In genomic region chr15:12739277-12740247, GRCm38 (mm10) we compare ENCODE assay signal across 8 mouse cellular contexts. TPM values are rescaled to one million over a fixed set of nuclear protein-coding genes. Genes with fewer than 3 reads are reported as not detected.
DNase-seq lines count a peak whose midpoint lies in the region; ATAC-seq and TF ChIP-seq lines count a peak whose summit lies in the region.

Gene Pdzd2 (minus strand): TSS chr15:12739924.

- WGBS in hindbrain, postnatal 0 days, result under 1% methylated on average over 72 of the region's 83 CpGs

- H3K36me3 ChIP-seq in hindbrain, postnatal 0 days (ENCODE audit: insufficient read depth, low read length), result no peaks in the 10 kb centered on the region

- ATAC-seq in hindbrain, postnatal 0 days, result peak; percentile 96

- H3K4me2 ChIP-seq in hindbrain, postnatal 0 days (ENCODE audit: low read depth, low read length), result peak within 1 kb of the TSS; percentile 81

- DNase-seq in adrenal gland, adult 18-20 months (ENCODE audit: low spot score in 2 of 2), result peak; percentile 83 to 87
- DNase-seq in embryo, embryonic 10.5 days (ENCODE audit: low spot score), result peak; percentile 98
- peak; percentile 92 for DNase-seq in gastrocnemius, postnatal 10 days
- peak; percentile 96 for DNase-seq in hindbrain, postnatal 0 days (ENCODE audit: low spot score)
- peak; percentile 94 for DNase-seq in left cerebral cortex, adult 11 months (ENCODE audit: low spot score)
- DNase-seq in lung, postnatal 25 days (ENCODE audit: low spot score), result peak; percentile 91
- DNase-seq in right cerebral cortex, adult 2 months (ENCODE audit: low spot score in 2 of 2), result peak; percentile 97 to 99
- peak; percentile 68 for DNase-seq in urinary bladder, adult 2 months (ENCODE audit: low spot score)

- H3K4me3 ChIP-seq in hindbrain, postnatal 0 days (ENCODE audit: low read length), result peak within 1 kb of the TSS; percentile 69

- H3K27ac ChIP-seq in hindbrain, postnatal 0 days, result peak within 1 kb of the TSS; percentile 38

- peak; percentile 68 for TF ChIP-seq CTCF in hindbrain, postnatal 0 days (IDR thresholded peaks at IDR 0.05; ENCODE audit: low read depth)

- peaks cover 5% of the 10 kb centered on the region; the same call in 1 of the 2 replicates for H3K4me1 ChIP-seq in hindbrain, postnatal 0 days (ENCODE audit: insufficient read depth, low read length)

- peak within 1 kb of the TSS; percentile 75 for H3K9ac ChIP-seq in hindbrain, postnatal 0 days (replicated peaks; ENCODE audit: low read length)

- H3K9me3 ChIP-seq in hindbrain, postnatal 0 days (ENCODE audit: low read length), result no peaks in the 10 kb centered on the region

- no peaks in the 10 kb centered on the region for H3K27me3 ChIP-seq in hindbrain, postnatal 0 days (ENCODE audit: insufficient read depth, low read length)

RNA-seq across cellular contexts. Expression of gene Pdzd2, which starts in this region (rescaled TPM):
- total RNA-seq in adrenal gland, adult 18-20 months (2021), result 10 to 100 TPM; 15.0 to 26.0 TPM
- total RNA-seq in gastrocnemius, postnatal 10 days (2021), result 10 to 100 TPM; 44.8 to 61.6 TPM
- 28.5 and 40.6 TPM in 2 replicates for total RNA-seq in hindbrain, postnatal 0 days (2014; rRNA removed)
- 15.4 and 15.9 TPM in 2 replicates for polyA plus RNA-seq in hindbrain, postnatal 0 days (2015; fragmentation: Nextera tagmentation; extraction: Ambion mirVana)
- polyA plus RNA-seq in urinary bladder, adult 2 months (2012; rRNA removed), result 20.0 and 29.4 TPM in 2 replicates

Comparison
In these comparisons a context has a peak if more than half of its experiments do, and no peak if none do; other contexts are left out.
1. Peak in every context shown above with its lines: DNase-seq, ATAC-seq, H3K4me3 ChIP-seq and H3K27ac ChIP-seq.